In genomic region chr14:33977748-33978147, GRCm38 (mm10) we compare ENCODE assay signal across 20 mouse cellular contexts. TPM values are rescaled to one million over a fixed set of nuclear protein-coding genes. Genes with fewer than 3 reads are reported as not detected.
DNase-seq lines count a peak whose midpoint lies in the region; ATAC-seq and TF ChIP-seq lines count a peak whose summit lies in the region.
"Had no signal": no experiment of that assay in that cellular context is flagged by ENCODE, and none has a peak within 500 bp of the region (broad histone marks: within the 10 kb centered on the region; RNA-seq: fewer than 3 reads in every experiment).

No protein-coding gene starts in this region.

- 24% methylated on average over 7 of the region's 7 CpGs for WGBS in embryonic facial prominence, embryonic 11.5 days
- 33% methylated on average over 7 of the region's 7 CpGs for WGBS in hindbrain, embryonic 12.5 days
- WGBS in midbrain, embryonic 16.5 days = 28% methylated on average over 7 of the region's 7 CpGs

- no peaks in the 10 kb centered on the region; the same call in 1 of the 2 replicates for H3K36me3 ChIP-seq in embryonic facial prominence, embryonic 11.5 days (replicated peaks; ENCODE audit: control insufficient read depth, insufficient read depth, low read depth, low read length)
- no peaks in the 10 kb centered on the region for H3K36me3 ChIP-seq in hindbrain, embryonic 12.5 days
- H3K36me3 ChIP-seq in midbrain, embryonic 16.5 days (ENCODE audit: control insufficient read depth, insufficient read depth, low read length) = no peaks in the 10 kb centered on the region
- H3K36me3 ChIP-seq: forebrain, embryonic 12.5 days had no signal

- intact Hi-C loops in left cerebral cortex, adult 2 months (cut with DNase I) = no loop called here

- H3K4me2 ChIP-seq in embryonic facial prominence, embryonic 11.5 days (ENCODE audit: low read depth, low read length) = no peak overlapping the region
- peak overlapping the region; percentile 84; the same call in 1 of the 2 replicates for H3K4me2 ChIP-seq in hindbrain, embryonic 12.5 days (replicated peaks)
- peak overlapping the region; percentile 31; the same call in 1 of the 2 replicates for H3K4me2 ChIP-seq in midbrain, embryonic 16.5 days (ENCODE audit: low read length)

- no peak for ATAC-seq in embryonic facial prominence, embryonic 11.5 days (replicated peaks; ENCODE audit: insufficient number of reproducible peaks, low FRiP score, low TSS enrichment, low read depth)
- ATAC-seq in hindbrain, embryonic 12.5 days (ENCODE audit: low FRiP score) = no peak
- ATAC-seq in midbrain, embryonic 16.5 days = peak; percentile 54; the same call in 1 of the 2 replicates
- ATAC-seq: CD4-positive, CD25-positive, alpha-beta regulatory T cell, adult 4 months; intestine, embryonic 16.5 days; lung, postnatal 0 days had no signal

- H3K9ac ChIP-seq in embryonic facial prominence, embryonic 11.5 days (replicated peaks; ENCODE audit: low read length) = no peak overlapping the region
- H3K9ac ChIP-seq in hindbrain, embryonic 12.5 days = no peak overlapping the region
- peak overlapping the region; percentile 25; the same call in 1 of the 2 replicates for H3K9ac ChIP-seq in midbrain, embryonic 16.5 days (ENCODE audit: low read depth, low read length)

- no peaks in the 10 kb centered on the region for H3K4me1 ChIP-seq in embryonic facial prominence, embryonic 11.5 days (ENCODE audit: control insufficient read depth, insufficient read depth, low read length)
- peaks cover 10% of the 10 kb centered on the region; the same call in 1 of the 2 replicates for H3K4me1 ChIP-seq in hindbrain, embryonic 12.5 days
- peaks cover 11% of the 10 kb centered on the region for H3K4me1 ChIP-seq in midbrain, embryonic 16.5 days (ENCODE audit: control insufficient read depth, insufficient read depth, low read length)

- no peaks in the 10 kb centered on the region for H3K9me3 ChIP-seq in embryonic facial prominence, embryonic 11.5 days (replicated peaks; ENCODE audit: control insufficient read depth, low read length)
- H3K9me3 ChIP-seq in hindbrain, embryonic 12.5 days (replicated peaks) = no peaks in the 10 kb centered on the region
- H3K9me3 ChIP-seq in midbrain, embryonic 16.5 days (replicated peaks; ENCODE audit: control insufficient read depth, low read length, poor library complexity, severe bottlenecking) = no peaks in the 10 kb centered on the region
- H3K9me3 ChIP-seq: forebrain, embryonic 12.5 days had no signal

- no peak for DNase-seq in left cerebral cortex, adult 2 months (ENCODE audit: extremely low spot score in 1 of 2, low spot score in 2 of 2)
- no peak for DNase-seq in left cerebral cortex, adult 8-10 months (ENCODE audit: low spot score in 2 of 2)
- DNase-seq in embryonic facial prominence, embryonic 11.5 days (ENCODE audit: low spot score) = peak; percentile 15
- DNase-seq in lung, adult 18-20 months = no peak
- DNase-seq in lung, postnatal 10 days = no peak
- DNase-seq: adrenal gland, postnatal 36 days; cerebellum, adult 11-12 months; kidney, postnatal 10 days; thymus, adult 18-20 months had no signal

- TF ChIP-seq CTCF in left cerebral cortex, adult 2 months (IDR thresholded peaks at IDR 0.05) = no peak

- H3K27me3 ChIP-seq in embryonic facial prominence, embryonic 11.5 days (ENCODE audit: control insufficient read depth, insufficient read depth, low read length) = no peaks in the 10 kb centered on the region
- peaks cover 15% of the 10 kb centered on the region for H3K27me3 ChIP-seq in hindbrain, embryonic 12.5 days
- H3K27me3 ChIP-seq in midbrain, embryonic 16.5 days (ENCODE audit: control insufficient read depth, insufficient read depth, low read depth, low read length) = no peaks in the 10 kb centered on the region

- H3K27ac ChIP-seq in left cerebral cortex, adult 2 months = no peak overlapping the region; the same call in 1 of the 2 replicates
- H3K27ac ChIP-seq in embryonic facial prominence, embryonic 11.5 days (replicated peaks; ENCODE audit: low read depth, low read length) = no peak overlapping the region
- H3K27ac ChIP-seq in hindbrain, embryonic 12.5 days = no peak overlapping the region; the same call in 1 of the 2 replicates
- H3K27ac ChIP-seq in midbrain, embryonic 16.5 days (ENCODE audit: low read length) = no peak overlapping the region
- H3K27ac ChIP-seq: forebrain, embryonic 12.5 days had no signal

- peak overlapping the region; percentile 7 for H3K4me3 ChIP-seq in left cerebral cortex, adult 2 months
- no peak overlapping the region for H3K4me3 ChIP-seq in embryonic facial prominence, embryonic 11.5 days (ENCODE audit: low read depth, low read length)
- H3K4me3 ChIP-seq in hindbrain, embryonic 12.5 days = no peak overlapping the region
- peak overlapping the region; percentile 42 for H3K4me3 ChIP-seq in midbrain, embryonic 16.5 days (ENCODE audit: low read depth, low read length)

RNA-seq across cellular contexts. Expression of gene Zfp488, which starts 0.8 kb away (rescaled TPM):
- 1 to 10 TPM; 2.9 to 3.8 TPM for total RNA-seq in left cerebral cortex, adult 2 months (2021)
- 1 to 10 TPM; 3.4 to 4.6 (median 4.2) TPM for total RNA-seq in left cerebral cortex, adult 8-10 months (2022)
- polyA plus RNA-seq in embryonic facial prominence, embryonic 11.5 days (2014; fragmentation: Nextera tagmentation; extraction: Ambion mirVana) = 0.43 and 0.56 TPM in 2 replicates
- polyA plus RNA-seq in hindbrain, embryonic 12.5 days (2016; fragmentation: Nextera tagmentation; extraction: Ambion mirVana) = 0.25 and 0.34 TPM in 2 replicates
- polyA plus RNA-seq in midbrain, embryonic 16.5 days (2015; fragmentation: Nextera tagmentation; extraction: Ambion mirVana) = 0.83 and 1.1 TPM in 2 replicates
- total RNA-seq: adrenal gland, postnatal 36 days; granulocyte monocyte progenitor cell, adult 5-6 weeks had no signal
- polyA plus RNA-seq: CD4-positive, CD25-positive, alpha-beta regulatory T cell, adult 4 months; heart, embryonic 16.5 days; liver, adult 2 months; lung, postnatal 0 days had no signal

RNA-seq across cellular contexts. Expression of gene Rbp3, which starts 23.9 kb away (rescaled TPM):
- not detected for total RNA-seq in left cerebral cortex, adult 2 months (2021)
- under 1 TPM in 1 of 4 experiments, not detected in 3; 0.32 TPM for total RNA-seq in left cerebral cortex, adult 8-10 months (2022)
- polyA plus RNA-seq in embryonic facial prominence, embryonic 11.5 days (2014; fragmentation: Nextera tagmentation; extraction: Ambion mirVana) = not detected in 2 replicates
- polyA plus RNA-seq in hindbrain, embryonic 12.5 days (2016; fragmentation: Nextera tagmentation; extraction: Ambion mirVana) = not detected in 2 replicates
- polyA plus RNA-seq in midbrain, embryonic 16.5 days (2015; fragmentation: Nextera tagmentation; extraction: Ambion mirVana) = 0.07 and 0.14 TPM in 2 replicates
- total RNA-seq: adrenal gland, postnatal 36 days; granulocyte monocyte progenitor cell, adult 5-6 weeks; layer of hippocampus, postnatal 25 days; liver, adult 2 months had no signal
- polyA plus RNA-seq: CD4-positive, CD25-positive, alpha-beta regulatory T cell, adult 4 months; forebrain, embryonic 12.5 days; intestine, embryonic 16.5 days; liver, adult 2 months; lung, postnatal 0 days; neural tube, embryonic 14.5 days had no signal

RNA-seq across cellular contexts. Expression of gene Gdf2, which starts 36.9 kb away (rescaled TPM):
- total RNA-seq in left cerebral cortex, adult 2 months (2021) = not detected
- total RNA-seq in left cerebral cortex, adult 8-10 months (2022) = not detected
- not detected in 2 replicates for polyA plus RNA-seq in embryonic facial prominence, embryonic 11.5 days (2014; fragmentation: Nextera tagmentation; extraction: Ambion mirVana)
- 0.06 TPM in 1 of 2 replicates, not detected in the other for polyA plus RNA-seq in hindbrain, embryonic 12.5 days (2016; fragmentation: Nextera tagmentation; extraction: Ambion mirVana)
- 0.06 TPM in 1 of 2 replicates, not detected in the other for polyA plus RNA-seq in midbrain, embryonic 16.5 days (2015; fragmentation: Nextera tagmentation; extraction: Ambion mirVana)
- total RNA-seq: adrenal gland, postnatal 36 days; granulocyte monocyte progenitor cell, adult 5-6 weeks; layer of hippocampus, postnatal 25 days had no signal
- polyA plus RNA-seq: CD4-positive, CD25-positive, alpha-beta regulatory T cell, adult 4 months; forebrain, embryonic 12.5 days; lung, postnatal 0 days; neural tube, embryonic 14.5 days had no signal

RNA-seq across cellular contexts. Expression of gene Gm30083, which starts 37.2 kb away (rescaled TPM):
- total RNA-seq in left cerebral cortex, adult 2 months (2021) = not detected
- total RNA-seq in left cerebral cortex, adult 8-10 months (2022) = not detected
- not detected in 2 replicates for polyA plus RNA-seq in embryonic facial prominence, embryonic 11.5 days (2014; fragmentation: Nextera tagmentation; extraction: Ambion mirVana)
- not detected in 2 replicates for polyA plus RNA-seq in hindbrain, embryonic 12.5 days (2016; fragmentation: Nextera tagmentation; extraction: Ambion mirVana)
- not detected in 2 replicates for polyA plus RNA-seq in midbrain, embryonic 16.5 days (2015; fragmentation: Nextera tagmentation; extraction: Ambion mirVana)
- total RNA-seq: adrenal gland, postnatal 36 days; granulocyte monocyte progenitor cell, adult 5-6 weeks; layer of hippocampus, postnatal 25 days; liver, adult 2 months had no signal
- polyA plus RNA-seq: CD4-positive, CD25-positive, alpha-beta regulatory T cell, adult 4 months; forebrain, embryonic 12.5 days; heart, embryonic 16.5 days; intestine, embryonic 16.5 days; liver, adult 2 months; lung, postnatal 0 days; neural tube, embryonic 14.5 days had no signal

RNA-seq across cellular contexts. Expression of gene Gm5460, which starts 38.8 kb away (rescaled TPM):
- not detected for total RNA-seq in left cerebral cortex, adult 2 months (2021)
- total RNA-seq in left cerebral cortex, adult 8-10 months (2022) = not detected
- not detected in 2 replicates for polyA plus RNA-seq in embryonic facial prominence, embryonic 11.5 days (2014; fragmentation: Nextera tagmentation; extraction: Ambion mirVana)
- polyA plus RNA-seq in hindbrain, embryonic 12.5 days (2016; fragmentation: Nextera tagmentation; extraction: Ambion mirVana) = not detected in 2 replicates
- not detected in 2 replicates for polyA plus RNA-seq in midbrain, embryonic 16.5 days (2015; fragmentation: Nextera tagmentation; extraction: Ambion mirVana)
- total RNA-seq: granulocyte monocyte progenitor cell, adult 5-6 weeks; layer of hippocampus, postnatal 25 days; liver, adult 2 months had no signal
- polyA plus RNA-seq: CD4-positive, CD25-positive, alpha-beta regulatory T cell, adult 4 months; forebrain, embryonic 12.5 days; heart, embryonic 16.5 days; intestine, embryonic 16.5 days; liver, adult 2 months; lung, postnatal 0 days; neural tube, embryonic 14.5 days had no signal

Comparison
In these comparisons a context has a peak if more than half of its experiments do, and no peak if none do; other contexts are left out.
1. H3K4me3 ChIP-seq: peak in left cerebral cortex, adult 2 months (single experiment) and midbrain, embryonic 16.5 days (single experiment); none in embryonic facial prominence, embryonic 11.5 days (single experiment) and hindbrain, embryonic 12.5 days (single experiment).